Mouse (Mus musculus): ENCODE measurements around the gene Ank2.
"Not testable (repeated sequence)": the region's sequence is repeated elsewhere in the genome, so short reads cannot be mapped to it uniquely, and the experiment has no call there.

Gene Ank2

GRCm38 (mm10) chr3:127485174-127485573 lies 14.0 kb downstream of the Ank2 start:
- DNase-seq (ENCODE audit: low read depth, low spot score), result no peak

- DNase-seq (ENCODE audit: low read depth, low spot score), result no peak
Observed at GRCm38 (mm10) chr3:127481658-127482057, 17.5 kb downstream of the Ank2 start.

GRCm38 (mm10) chr3:127480369-127480768 lies 18.8 kb downstream of the Ank2 start:
- DNase-seq (ENCODE audit: low read depth, low spot score), result not testable (repeated sequence)

DNA sequence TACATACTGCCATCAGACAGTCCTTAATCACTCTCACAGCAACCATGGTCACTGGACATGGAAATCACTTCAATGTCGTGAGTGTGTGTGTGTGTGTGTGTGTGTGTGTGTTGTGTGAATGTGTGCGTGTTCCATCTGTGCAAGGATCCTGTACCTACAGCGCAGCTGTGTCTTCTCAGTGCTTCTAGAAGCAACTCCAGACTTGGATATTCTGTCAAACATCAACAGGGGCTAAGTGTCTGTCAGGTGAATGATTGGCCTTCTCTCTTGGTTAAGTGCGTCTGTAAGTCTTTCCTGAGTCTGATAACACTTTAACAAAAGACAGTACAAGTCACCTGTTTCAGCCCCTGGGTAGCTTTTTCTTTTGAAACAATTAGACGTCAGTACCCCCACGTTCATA lies 25.0 kb downstream of the Ank2 start:
- DNase-seq (ENCODE audit: low read depth, low spot score), result no peak

GRCm38 (mm10) chr3:127469164-127469752 lies 29.9 kb downstream of the Ank2 start:
- DNase-seq (ENCODE audit: low read depth, low spot score), result no peak

DNA sequence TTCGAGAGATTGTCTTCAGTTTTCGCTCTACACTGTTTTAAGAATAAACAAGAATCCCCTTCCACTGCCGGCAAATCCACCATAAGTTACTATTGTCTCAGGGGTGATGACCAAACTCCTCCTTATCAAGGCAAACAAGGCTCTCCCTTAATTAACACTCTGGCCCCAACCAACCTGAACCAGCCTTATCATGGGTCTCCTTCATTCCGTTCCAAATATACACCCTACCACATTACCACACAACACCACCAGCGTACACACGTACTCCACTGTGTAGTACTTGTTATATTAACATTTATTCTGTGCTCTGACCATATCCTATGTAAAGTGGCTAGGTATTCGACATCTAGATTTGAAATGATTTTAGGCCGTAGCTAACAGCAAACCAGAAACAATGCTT lies 30.6 kb downstream of the Ank2 start:
- DNase-seq (ENCODE audit: low read depth, low spot score), result no peak

DNA sequence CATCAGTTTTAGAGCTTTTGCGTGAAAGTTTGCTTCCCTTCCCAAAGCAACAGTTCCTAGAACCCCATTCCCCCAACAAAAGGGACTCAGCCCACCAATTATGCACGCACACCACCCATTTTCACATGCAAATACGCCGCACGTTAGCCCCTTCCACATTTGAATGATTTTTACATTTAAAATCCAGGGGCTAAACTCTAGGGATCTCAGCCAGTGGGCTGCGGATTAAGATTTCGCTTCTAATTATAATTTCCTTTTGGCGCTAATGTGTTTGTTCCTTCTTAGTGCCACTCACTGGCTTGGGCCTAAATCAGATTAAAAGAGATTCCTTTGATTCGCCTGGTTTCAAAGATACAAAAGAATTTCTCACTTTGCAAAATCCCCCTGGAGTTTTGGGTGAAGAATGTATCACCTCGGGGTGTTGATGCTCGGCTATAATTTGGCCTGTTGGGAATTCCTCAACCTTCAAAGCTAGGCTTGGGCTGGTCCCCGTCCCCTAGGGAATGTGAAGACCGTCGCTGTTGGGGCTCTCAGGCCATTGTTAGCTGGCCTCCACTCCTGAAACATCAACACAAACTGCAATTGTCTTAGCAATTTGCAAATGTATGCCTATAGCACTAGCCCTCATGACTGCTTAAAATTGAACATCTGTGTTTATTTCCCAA lies 35.2 kb downstream of the Ank2 start:
- no peak for DNase-seq (ENCODE audit: low read depth, low spot score)

DNA sequence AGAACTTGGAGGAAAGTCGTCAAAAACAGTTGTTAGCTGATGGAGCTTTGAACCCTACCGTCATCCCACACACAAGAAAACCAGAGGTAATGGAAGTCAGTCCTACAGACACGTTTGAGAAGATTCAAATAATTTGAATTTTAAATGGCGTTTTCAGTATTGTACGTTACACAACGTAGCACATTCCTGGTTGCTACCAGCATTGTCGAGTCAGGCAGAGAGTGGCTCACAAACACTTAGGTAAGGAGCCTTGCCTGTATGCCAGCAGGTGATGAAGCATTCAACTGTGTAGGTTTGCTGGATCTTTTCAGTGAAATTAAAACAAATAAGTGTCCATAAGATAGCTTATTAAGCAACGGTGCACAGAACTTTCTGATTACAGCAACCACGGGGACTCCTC lies 36.0 kb downstream of the Ank2 start:
- DNase-seq (ENCODE audit: low read depth, low spot score), result no peak

DNA sequence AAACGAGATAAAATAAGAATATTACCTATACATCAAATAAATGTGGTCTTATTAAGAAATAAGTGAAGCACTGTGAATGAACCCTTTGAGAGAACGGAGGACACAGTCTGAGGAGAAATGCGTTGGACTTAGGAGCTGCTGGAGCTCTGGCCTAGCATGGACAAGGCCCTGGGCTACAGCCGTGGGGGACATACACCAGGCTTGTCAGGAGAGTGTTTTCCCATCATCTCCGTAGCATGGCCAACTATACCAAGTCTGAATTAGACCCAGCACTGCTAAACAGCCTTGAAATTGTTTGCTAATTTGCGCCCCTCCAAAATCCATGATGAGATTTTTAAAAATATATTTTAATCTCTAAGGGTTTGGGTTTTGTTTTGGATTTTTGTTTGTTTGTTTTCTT lies 36.7 kb downstream of the Ank2 start:
- no peak for DNase-seq (ENCODE audit: low read depth, low spot score)

DNA sequence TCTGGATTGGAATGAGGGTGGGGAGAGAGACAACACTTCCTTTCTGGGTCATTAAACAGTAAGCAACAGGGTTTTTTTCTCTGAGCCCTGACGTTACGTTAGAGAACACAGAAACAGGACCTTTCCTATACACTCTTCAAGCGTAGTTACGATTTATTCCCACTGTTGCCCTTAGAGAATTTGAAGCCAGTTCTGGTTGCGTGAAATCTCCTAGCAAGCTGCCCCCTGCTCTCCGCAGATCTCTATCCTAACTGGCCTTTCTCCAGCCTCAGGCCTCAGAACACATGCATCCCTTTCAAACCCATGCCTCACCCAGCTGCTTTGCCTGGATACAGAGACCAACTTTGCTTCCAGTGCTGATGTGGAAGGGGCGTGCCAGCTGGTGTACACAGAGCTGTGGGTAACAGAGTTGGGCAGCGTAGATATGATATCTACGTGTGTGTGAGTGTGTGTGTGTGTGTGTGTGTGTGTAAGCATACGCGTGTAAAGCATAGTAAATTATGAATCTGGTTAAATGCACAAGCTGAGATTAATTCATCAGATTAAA lies 38.2 kb downstream of the Ank2 start:
- no peak for DNase-seq (ENCODE audit: low read depth, low spot score)

GRCm38 (mm10) chr3:127459858-127460257 lies 39.3 kb downstream of the Ank2 start:
- no peak for DNase-seq (ENCODE audit: low read depth, low spot score)

- DNase-seq (ENCODE audit: low read depth, low spot score), result no peak
Observed at GRCm38 (mm10) chr3:127458925-127459324, 40.2 kb downstream of the Ank2 start.

GRCm38 (mm10) chr3:127458420-127458798 lies 40.7 kb downstream of the Ank2 start:
- DNase-seq (ENCODE audit: low read depth, low spot score), result no peak

- DNase-seq (ENCODE audit: low read depth, low spot score), result no peak
Observed at GRCm38 (mm10) chr3:127457761-127458419, 41.3 kb downstream of the Ank2 start.

- DNase-seq (ENCODE audit: low read depth, low spot score), result no peak
Observed at GRCm38 (mm10) chr3:127453738-127454137, 45.4 kb downstream of the Ank2 start.

GRCm38 (mm10) chr3:127453254-127453653 lies 45.9 kb downstream of the Ank2 start:
- no peak for DNase-seq (ENCODE audit: low read depth, low spot score)

DNA sequence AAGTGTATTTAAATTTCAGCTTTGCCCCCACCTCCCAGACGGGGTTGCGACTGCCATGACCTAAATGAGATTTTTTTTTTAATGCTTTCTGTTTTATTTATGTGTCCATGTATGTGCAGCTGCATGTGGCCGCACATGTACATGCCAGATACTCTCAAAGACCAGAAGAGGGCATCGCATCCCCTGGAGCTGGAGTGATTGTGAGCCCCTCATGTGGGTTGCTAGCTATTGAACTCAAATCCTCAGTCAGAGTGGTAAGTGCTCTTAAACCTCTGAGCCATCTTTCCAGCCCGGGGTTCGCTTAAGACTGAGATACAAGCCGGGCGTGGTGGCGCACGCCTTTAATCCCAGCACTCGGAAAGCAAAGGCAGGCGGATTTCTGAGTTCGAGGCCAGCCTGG lies 46.9 kb downstream of the Ank2 start:
- no peak for DNase-seq (ENCODE audit: low read depth, low spot score)

GRCm38 (mm10) chr3:127451741-127452140 lies 47.4 kb downstream of the Ank2 start:
- no peak for DNase-seq (ENCODE audit: low read depth, low spot score)

DNA sequence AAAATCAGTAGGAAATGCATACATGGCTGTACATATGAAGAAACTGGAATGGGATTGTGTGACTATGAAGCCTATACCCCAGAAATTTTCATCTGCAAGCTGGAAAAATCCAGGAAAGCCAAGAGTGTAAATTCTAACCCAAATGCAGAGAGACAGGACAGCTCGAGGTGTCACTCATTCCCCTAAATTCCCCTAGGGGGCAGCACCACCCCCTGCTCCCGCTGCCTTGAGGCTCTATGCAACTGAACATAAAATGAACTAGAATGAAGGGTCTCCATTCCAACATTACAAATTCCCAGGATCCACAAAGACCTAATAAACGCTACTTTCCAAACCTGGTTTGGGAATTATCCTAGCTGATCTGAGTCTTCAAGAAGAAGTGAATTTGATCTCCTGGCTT lies 48.1 kb downstream of the Ank2 start:
- no peak for DNase-seq (ENCODE audit: low read depth, low spot score)

DNA sequence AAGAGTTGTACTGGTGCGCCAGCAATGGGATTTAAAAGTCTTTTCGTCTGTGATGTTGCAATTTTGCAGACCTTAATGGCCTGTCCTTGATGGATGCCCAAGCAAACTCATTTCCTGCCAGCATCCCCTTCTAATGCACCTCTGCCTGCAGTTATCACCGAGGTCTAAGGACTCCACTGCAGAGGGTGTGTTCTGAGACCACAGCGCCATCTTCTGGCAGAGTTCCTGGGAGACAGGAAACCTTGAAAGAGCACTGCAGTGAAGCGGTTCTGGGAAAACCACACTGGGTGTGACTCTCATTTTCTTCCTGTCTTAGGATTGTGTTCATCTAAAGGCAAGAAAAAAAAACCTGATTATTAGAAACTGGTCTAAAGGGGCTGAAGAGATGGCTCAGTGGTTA lies 53.0 kb downstream of the Ank2 start:
- DNase-seq (ENCODE audit: low read depth, low spot score), result peak; percentile 36

DNA sequence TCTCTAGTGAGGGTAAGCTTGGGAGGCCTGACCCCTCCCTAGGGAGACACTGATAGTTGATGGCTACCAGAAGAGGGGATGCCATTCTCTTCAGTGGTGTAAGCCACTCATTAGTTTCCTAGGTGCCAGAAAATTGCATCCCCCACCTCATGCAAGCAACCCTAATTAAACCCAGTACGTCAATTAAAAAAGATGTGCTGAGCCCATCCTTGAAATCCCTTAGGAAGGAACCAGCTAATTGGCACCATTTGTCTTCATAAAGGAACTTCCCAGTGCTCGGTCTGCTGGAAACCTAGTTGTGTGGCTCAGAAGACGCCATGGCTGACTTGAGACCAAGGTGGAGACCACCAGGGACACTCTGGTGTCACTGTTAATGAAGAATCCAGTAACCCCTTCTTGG lies 65.9 kb downstream of the Ank2 start:
- DNase-seq (ENCODE audit: low read depth, low spot score), result no peak

GRCm38 (mm10) chr3:127429866-127430265 lies 69.3 kb downstream of the Ank2 start:
- DNase-seq (ENCODE audit: low read depth, low spot score), result no peak

DNA sequence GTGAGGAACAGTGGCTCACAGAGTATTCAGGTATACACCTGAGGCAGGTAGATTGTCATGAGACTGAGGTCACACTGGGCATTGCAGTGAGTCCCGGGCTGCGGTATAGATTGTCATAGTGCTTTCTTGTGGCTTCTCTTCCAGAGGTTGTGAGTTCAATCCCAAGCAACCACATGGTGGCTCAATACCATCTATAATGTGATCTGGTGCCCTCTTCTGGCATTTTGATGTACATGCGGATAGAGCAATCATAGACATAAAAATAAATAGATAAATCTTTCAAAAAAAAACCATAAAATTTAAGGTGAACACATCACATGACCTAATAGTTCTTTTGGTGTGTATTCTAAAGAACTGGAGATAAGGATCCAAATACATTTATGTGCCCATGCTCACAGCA lies 70.6 kb downstream of the Ank2 start:
- no peak for DNase-seq (ENCODE audit: low read depth, low spot score)
